Mouse (Mus musculus): ENCODE measurements around the gene Cyp27b1. TPM values are rescaled to one million over a fixed set of nuclear protein-coding genes. Genes with fewer than 3 reads are reported as not detected.

Cyp27b1 gene
- total RNA-seq (2015; ENCODE audit: low replicate concordance) (not detected in 2 replicates), total RNA-seq (2017; ENCODE audit: low replicate concordance) (not detected in 2 replicates)

DNA sequence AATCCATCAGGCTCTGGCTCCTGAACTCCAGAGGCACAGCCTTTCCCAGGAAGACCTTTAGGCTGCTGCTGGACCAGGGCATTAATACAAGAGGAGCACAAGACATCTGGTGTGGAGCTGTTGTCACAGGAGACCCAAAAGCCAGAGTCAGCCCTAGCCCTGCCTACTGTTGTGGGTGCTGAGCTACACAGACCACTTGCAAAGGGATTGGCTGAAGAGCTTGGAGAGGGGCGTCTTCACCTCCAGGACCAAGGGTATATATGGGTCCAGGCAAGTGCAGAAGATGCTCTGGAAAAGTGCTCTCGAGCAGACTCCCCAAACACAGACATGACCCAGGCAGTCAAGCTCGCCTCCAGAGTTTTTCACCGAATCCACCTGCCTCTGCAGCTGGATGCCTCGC is at the start of gene Cyp27b1:
Cyp27b1 (plus strand) TSS at position 297 of the 400 bp plus-strand sequence.
- ATAC-seq (replicated peaks; ENCODE audit: low FRiP score, poor library complexity, severe bottlenecking), result no peak

DNA sequence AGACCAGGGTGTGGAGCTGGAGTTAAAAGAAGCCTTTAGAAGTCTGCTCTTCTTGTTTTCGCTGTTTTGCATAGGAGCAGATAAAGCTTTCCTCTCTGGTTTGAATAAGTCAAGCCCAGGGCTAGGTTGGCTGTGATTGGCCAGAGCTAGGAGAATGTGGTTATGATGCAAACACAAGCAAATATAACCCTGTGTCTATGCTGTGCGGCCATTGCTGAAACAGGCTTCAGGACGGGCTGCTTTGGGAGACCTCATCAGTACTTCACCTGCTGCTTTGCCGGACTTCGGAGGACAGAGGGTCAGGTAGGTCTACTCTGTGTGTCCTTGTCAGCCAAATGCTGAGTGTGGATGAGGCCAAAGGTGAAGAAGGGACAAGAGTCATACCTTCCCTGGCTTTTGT is 47.5 kb upstream of the Cyp27b1 start, which contains the start of gene Avil:
Avil (plus strand) TSS at position 181 of the 400 bp plus-strand sequence.
- ATAC-seq (replicated peaks; ENCODE audit: low FRiP score, poor library complexity, severe bottlenecking), result no peak

DNA sequence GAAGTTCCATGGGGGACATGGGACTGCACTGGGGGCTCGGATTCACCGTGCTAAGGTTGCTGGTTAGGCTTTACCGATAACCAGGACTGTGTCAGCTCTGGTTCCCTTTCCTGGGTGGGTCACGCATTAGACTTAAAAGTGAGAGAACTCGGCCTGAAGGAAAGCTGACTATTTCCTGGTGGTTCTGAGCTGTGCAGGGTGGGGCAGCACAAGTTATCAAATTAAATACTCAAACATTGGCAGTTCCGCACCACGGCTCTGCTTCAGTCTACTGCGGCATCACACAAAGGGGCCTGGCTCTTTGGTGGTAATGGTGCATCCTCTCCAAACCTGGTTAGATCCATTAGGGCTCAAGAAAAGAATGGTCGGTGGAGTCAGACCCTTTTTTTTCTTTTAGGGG is 46.8 kb upstream of the Cyp27b1 start:
- no peak for ATAC-seq (replicated peaks; ENCODE audit: low FRiP score, poor library complexity, severe bottlenecking)

DNA sequence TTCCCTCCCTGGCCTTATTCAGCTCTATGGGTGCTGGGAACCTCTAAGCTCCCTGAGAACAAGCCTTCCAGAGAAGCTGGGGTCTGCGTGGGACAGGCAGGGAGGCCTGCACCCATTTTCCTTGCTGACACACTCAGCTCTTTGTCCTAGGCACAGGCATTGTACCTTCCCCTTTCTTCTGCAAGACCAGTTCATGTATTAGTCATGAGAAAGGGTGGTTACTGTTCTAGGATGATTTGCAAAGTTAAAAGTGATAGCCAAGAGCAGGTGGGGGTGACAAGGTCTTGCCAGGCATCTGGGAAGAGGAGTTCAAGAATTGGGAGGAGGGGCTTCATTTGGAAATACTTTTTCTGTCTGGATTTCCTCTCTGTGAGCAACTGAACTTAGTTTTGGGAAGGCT is 46.0 kb upstream of the Cyp27b1 start:
- ATAC-seq (replicated peaks; ENCODE audit: low FRiP score, poor library complexity, severe bottlenecking), result no peak

DNA sequence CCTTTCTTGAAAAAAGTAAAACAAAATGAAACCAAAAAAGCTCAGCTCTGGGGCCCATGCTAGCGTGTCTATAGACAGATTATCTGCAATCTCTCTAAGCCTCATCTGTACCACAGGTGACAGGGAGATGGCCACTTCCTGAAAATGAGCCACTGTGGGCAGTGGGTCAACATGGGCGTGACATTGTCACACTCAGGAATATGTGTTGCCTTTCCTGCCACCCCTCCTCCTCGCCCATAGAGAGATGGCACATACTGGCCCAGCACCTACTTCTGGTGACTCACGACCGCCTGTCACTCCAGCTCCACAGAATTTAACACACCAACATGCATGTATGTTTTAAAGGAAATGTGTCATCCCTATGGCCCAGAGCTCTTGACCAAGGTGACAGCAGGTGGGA is 45.3 kb upstream of the Cyp27b1 start:
- no peak for ATAC-seq (replicated peaks; ENCODE audit: low FRiP score, poor library complexity, severe bottlenecking)

DNA sequence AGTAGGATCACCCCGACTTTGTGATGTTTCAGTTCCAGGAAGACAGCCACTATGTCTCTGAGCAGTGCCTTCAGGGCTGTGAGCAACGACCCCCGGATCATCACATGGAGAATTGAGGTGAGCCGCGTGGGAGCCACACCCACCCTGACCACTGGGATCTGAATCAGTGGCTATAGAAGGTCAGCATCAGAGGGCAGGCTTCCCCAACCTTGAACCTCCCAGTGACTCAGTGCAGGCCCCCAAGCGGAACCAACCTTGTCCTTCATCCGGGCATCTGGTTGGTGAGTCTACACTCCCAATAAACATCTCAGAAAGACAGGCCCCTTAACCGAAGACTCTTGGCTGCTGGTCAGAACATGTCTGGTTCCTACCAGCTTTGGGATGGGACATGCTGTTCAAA is 44.7 kb upstream of the Cyp27b1 start:
- no peak for ATAC-seq (replicated peaks; ENCODE audit: low FRiP score, poor library complexity, severe bottlenecking)

DNA sequence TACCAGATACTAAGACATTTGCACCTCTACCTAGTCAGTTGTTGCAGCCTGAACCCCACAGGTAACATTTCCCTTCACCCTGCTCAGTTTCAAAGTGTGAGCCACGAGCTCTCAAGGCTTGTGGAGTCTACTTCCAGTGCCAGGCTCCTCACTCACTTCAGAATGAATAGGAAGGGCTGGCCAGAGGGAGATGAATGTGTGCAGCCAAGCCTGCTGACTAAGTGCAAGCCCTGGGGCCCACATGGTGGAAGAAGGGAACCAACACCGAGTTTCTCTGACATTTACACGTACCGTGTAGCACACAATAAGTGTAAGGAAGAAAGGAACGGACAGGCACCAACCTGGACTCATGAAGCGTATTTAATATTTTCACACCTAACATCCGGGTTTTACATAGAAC is 44.2 kb upstream of the Cyp27b1 start:
- ATAC-seq (replicated peaks; ENCODE audit: low FRiP score, poor library complexity, severe bottlenecking), result no peak

DNA sequence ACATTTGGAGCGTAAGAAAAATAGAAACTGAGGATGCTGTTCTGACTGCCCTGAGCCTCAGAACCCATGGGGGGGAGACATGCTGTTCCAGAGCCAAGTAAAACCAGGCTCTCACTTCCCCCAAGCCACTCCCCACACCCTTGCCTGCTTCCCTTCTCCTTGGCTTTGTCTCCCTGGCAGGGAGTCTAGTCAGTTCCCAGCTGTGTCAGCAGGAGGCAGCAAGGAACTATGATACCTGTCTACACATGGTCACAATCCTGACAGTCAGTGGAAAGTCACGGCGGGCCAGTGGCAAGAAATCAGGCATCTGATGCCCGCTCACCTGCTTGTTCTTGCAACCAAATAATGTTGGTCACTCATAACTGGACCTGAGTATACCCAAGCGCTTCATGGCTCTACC is 31.6 kb upstream of the Cyp27b1 start:
- ATAC-seq (replicated peaks; ENCODE audit: low FRiP score, poor library complexity, severe bottlenecking), result no peak

DNA sequence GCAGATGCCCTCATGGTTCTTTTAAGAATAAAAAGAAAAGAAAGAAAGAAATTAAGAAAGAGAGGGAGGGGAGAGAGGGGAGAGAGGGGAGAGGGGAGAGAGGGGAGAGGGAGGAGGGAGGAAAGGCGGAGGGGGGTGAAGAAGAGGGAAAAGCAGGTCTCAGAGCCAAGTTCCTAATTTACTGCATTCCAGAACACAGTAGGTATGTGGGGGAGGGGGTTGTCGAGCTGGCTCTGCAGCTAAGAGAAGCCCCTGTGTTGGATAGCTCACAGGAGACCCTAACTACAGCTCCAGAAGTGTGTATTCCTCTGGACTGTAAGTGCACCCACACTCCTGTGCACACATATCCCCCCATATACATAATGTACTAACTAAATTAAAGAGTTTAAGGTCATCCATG is 31.0 kb upstream of the Cyp27b1 start:
- ATAC-seq (replicated peaks; ENCODE audit: low FRiP score, poor library complexity, severe bottlenecking), result no peak

DNA sequence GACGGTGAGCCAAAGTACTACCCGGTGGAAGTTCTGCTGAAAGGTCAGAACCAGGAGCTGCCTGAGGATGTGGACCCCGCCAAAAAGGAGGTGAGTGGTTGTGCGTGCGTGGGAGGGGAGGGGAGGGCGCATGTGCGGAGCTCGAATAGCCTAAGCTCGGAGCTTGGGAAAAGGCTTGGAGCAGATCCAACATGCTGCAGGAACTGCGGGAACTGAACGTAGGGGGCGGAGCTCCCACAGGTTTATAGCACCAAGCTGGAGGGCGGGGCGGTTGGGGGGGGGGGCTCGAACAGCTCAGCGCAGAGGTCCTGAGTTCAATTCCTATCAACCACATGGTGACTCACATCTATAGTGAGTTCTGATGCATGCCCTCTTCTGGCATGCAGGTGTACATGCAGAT is 29.6 kb upstream of the Cyp27b1 start:
- no peak for ATAC-seq (replicated peaks; ENCODE audit: low FRiP score, poor library complexity, severe bottlenecking)

DNA sequence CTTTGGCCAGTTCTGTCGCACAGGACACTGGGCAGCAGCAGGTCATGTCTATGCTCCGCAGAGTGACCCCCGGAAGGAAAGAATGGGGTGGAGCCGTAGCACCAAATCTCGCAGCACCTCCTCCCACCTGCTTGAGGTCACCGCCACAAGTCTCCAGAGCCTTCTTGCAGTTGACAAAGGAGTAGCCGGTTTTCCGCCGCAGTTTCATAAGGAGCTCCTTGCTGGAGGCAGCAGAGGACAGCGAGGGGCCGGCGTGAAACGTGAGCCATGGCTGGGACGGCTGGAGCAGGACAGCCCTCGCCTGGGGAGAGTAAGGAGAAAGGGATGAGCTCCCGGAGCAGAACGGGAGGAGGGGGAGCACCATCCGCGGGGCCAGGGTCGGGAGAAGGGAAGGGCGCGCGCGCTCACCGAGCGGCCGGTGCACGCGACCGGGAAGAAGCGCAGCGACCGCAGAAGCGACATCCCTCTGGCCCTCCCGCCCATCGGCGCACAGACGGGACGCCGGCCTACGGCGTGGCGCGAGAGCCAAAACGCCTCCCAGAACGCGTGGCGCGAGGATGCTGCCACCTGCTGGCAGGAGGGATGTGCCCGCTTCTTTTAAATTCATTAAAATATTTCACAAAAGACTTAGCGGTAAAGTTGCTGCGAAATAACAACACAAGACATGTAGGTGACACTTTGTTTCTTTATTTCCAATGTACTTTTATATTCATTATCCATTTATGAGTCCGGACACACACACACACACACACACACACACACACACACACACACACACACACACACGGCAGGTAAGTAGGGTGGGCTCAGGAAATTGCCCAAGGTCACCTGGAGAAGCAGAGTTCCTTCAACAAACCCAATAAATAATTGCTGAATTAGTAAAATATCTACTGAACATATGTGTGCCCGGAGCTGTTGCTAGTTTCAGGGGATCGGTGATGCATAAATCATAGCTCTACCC is 17.4 kb upstream of the Cyp27b1 start, which contains the start of gene Tsfm:
Tsfm (minus strand) TSS at position 505 of the 961 bp plus-strand sequence.
- peak; percentile 99 for ATAC-seq (replicated peaks; ENCODE audit: low FRiP score, poor library complexity, severe bottlenecking)

DNA sequence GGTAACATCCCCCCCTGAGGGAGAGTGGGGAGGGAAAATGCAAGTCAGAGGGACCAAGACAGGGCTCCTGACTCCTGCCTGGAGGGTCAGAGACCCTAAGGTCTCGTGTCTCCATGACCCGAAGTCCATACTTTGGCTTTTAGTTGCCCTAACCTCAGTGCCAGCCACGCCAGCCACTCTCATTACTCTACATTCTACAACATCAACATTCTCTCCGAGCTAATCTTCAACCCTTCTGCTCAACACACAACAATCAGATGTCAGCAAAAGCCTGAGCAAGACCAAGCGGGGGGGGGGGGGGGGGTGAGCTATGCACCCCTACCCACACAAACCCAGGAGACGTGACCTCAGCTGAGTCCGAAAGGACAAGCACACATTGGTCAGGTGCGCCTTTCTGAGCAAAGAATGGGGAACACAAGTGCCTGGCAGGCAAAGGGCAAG is 14.7 kb upstream of the Cyp27b1 start:
- ATAC-seq (replicated peaks; ENCODE audit: low FRiP score, poor library complexity, severe bottlenecking), result no peak

DNA sequence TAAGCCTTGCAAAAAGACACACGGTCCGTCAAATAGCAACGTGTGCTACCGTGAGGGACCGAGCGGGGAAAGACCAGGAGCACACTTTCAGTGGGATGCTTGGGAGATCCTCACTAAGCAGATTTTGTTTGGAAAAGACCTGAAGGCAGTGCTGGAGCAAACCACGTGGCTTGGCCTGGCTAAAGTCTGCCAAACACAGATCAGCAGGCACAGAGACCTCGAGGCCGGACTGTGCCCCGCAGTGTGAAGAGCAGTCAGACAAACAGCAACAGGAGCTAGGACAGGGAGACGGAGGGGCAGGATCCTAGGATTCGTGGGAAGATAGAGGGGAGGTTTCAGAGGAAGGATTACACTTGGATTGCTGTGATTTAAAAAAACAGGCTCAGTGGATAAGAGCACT is 11.8 kb upstream of the Cyp27b1 start:
- no peak for ATAC-seq (replicated peaks; ENCODE audit: low FRiP score, poor library complexity, severe bottlenecking)

DNA sequence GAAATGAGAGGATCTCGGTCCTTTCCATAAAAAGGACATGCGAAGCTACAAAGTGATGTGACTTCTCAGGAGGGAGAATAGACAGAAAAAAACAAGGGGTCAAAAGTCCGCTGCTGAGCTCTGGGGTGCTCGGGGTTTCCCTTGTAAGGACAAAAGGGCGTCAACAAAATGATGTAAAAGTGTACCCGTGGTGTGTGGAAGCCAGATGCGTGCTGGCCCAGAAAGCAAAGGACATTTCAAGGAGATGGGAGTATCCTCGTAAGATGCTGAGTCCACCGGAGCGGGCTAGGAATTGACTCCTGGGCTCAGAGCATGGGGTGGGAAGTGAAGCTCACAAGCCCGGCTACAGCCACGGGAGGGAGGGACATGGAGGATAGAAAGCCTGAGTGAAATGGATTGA is 10.4 kb upstream of the Cyp27b1 start:
- no peak for ATAC-seq (replicated peaks; ENCODE audit: low FRiP score, poor library complexity, severe bottlenecking)

DNA sequence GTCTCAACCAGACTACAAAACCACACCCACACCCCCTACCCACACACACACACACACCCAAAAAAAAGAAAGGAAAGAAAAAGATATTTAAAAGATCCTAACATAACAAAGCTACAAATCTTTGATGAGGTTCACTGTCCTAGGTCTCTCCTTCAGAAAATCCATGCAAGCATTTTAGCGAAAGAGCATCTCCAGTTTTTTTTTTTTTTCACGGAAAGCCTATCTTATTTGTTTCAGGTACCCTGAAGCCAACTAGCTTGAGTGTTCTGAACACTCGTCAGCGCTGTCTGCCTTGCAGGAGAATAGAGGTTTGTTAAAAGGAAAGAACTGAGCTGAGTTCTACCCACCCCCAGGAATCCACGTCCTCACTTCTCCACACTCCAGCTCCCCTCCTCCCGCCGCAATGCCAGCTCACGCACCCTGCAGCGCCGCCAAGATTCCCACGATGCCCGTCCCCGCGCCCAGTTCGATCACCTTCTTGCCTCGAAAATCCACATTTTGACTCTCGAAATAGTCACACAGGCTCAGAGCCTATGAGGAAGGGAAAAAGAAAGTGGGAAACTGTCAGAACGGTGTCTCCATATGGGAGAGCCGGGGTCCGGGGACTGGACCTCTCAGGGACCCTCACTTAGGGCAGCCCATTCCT is 7.4 kb upstream of the Cyp27b1 start:
- no peak for ATAC-seq (replicated peaks; ENCODE audit: low FRiP score, poor library complexity, severe bottlenecking)

DNA sequence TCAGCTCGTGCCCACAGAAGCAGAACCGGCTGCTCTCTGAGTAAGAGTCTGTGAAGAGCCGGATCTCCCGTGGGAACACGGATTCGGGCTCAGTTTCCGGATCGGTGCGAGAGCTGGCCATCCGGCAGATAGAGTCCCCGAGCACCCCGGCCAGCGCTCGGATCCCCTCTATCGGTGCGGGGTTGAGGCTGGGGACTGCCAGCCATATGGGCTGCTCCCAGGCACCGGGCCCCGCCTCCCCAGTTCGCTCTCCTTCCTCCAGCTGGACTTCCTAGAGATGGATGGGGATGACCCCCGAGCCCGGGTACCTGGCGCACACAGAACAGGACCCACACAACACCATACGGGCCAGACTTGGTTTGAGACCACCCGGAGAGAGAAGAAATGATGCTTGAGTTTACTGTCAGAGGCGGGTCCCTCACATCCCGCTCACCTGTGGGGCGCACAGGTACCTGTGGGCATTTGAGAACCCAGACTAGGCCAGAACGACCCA is 6.7 kb upstream of the Cyp27b1 start, which contains the start of the genes Mettl1 and Eef1akmt3:
Mettl1 (plus strand) TSS at position 141 of the 493 bp plus-strand sequence.
Eef1akmt3 (minus strand) TSS at position 240 of the 493 bp plus-strand sequence.
- ATAC-seq (replicated peaks; ENCODE audit: low FRiP score, poor library complexity, severe bottlenecking), result peak; percentile 36

DNA sequence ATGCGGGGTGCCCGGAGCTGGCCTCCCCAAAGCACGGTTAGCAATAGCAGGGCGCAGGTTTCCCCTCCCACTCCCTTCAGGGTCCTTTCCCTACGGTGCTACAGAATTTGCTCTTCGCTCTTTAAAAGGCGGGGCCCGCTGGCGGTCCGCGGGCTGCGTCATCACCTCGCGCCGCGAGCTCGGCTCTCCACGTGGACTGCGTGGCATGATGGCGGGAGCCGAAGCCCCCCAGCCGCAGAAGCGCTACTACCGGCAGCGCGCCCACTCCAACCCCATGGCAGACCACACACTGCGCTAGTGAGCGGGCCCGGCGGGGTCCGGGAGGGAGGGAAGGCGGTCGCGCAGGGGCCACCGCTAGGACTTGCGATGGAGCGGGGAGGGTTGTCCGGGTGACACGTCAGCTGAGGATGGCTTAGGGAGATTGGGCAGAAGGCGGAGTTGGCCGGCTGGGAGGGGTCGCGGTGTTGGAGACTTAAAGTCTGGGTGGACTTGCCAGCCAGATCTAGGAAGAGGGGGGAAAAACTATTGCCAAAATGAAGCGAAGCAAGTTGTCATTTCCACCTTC is 6.2 kb upstream of the Cyp27b1 start:
- peak; percentile 59 for ATAC-seq (replicated peaks; ENCODE audit: low FRiP score, poor library complexity, severe bottlenecking)

DNA sequence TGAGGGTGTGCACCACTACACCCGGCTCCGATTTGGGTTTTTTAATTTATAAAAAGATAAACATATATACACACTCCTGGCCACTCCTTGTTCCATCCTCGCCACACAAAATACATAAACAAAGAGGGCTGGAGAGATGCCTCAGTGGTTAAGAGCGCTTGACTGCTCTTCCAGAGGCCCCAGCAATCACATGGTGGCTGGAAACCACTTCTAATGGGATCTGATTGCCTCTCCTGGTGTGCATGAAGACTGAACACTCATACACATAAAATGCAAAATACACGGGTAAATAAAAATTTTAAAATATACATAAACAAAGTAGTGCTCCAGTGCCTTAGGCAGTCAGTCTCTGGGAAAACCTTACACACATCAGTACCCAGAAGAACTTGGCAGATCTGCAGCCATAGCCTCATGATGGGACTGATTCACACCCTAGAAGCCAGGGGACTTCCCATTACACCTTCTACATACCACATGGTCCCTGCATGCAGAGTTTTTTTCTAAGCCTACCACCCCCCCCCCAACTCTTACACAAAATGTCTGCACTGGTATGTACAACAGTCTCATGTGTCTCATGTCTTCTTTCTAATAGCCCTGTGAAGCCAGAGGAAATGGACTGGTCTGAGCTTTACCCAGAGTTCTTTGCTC is 5.5 kb upstream of the Cyp27b1 start:
- ATAC-seq (replicated peaks; ENCODE audit: low FRiP score, poor library complexity, severe bottlenecking), result no peak

DNA sequence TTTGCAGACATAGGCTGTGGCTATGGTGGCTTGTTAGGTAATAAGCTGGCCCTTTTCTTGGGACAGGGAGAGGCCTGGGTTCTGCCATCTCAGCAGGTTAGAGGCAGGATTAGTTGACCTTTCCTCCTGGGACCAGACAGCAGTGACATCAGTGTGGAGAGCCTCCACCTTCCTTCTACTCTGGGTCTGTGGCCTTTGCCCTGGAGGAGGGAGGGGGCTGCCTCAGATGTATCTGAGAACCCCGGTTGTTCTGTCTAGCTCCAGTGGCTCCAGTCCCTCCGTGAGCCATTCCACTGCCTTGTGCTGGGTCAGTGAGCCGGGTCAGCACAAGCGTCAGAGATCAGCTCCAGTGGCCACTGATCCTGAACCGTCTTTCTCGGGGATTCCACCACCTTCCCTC is 4.9 kb upstream of the Cyp27b1 start:
- ATAC-seq (replicated peaks; ENCODE audit: low FRiP score, poor library complexity, severe bottlenecking), result no peak

Measured in erythroblast, adult 5-6 weeks (primary cell).